Mouse (Mus musculus) intestine, embryonic 14.5 days (tissue): ENCODE data around the gene Dst. TPM values are rescaled to one million over a fixed set of nuclear protein-coding genes. Genes with fewer than 3 reads are reported as not detected.

Source experiments
- ATAC-seq: fragments of 200-750 bp; cut with Nextera tagmentation; replicated peaks from 2 replicates; pipeline ENCODE4 v1.8.0; 2017; ENCODE audit warnings: low read depth, moderate number of reproducible peaks, moderate TSS enrichment, moderate library complexity; ENCODE audit not compliant: low FRiP score, low TSS enrichment
- DNase-seq: peaks from one replicate; pipeline ENCODE4 v3.0.0-alpha.2; 2018; ENCODE audit warnings: low spot score
- H3K27ac ChIP-seq: fragments of 300-500 bp; sonication (generic); 2 replicates; pipeline ENCODE4 v1.5.1; 2014; ENCODE audit warnings: low read depth, mild to moderate bottlenecking, control low read depth
- H3K27me3 ChIP-seq: fragments of 300-500 bp; sonication (generic); replicated peaks from 2 replicates; pipeline ENCODE4 v1.6.1; 2014; ENCODE audit warnings: low read length, control low read depth; ENCODE audit not compliant: control insufficient read depth, insufficient read depth
- H3K36me3 ChIP-seq: fragments of 300-500 bp; sonication (generic); 2 replicates; pipeline ENCODE4 v1.6.1; 2014; ENCODE audit warnings: low read length, control low read depth; ENCODE audit not compliant: control insufficient read depth, insufficient read depth
- H3K4me1 ChIP-seq: fragments of 300-500 bp; sonication (generic); replicated peaks from 2 replicates; pipeline ENCODE4 v1.6.1; 2014; ENCODE audit warnings: low read length, control low read depth, mixed read lengths; ENCODE audit not compliant: control insufficient read depth, insufficient read depth
- H3K4me2 ChIP-seq: fragments of 300-500 bp; sonication (generic); 2 replicates; pipeline ENCODE4 v1.6.1; 2014; ENCODE audit warnings: low read length
- H3K4me3 ChIP-seq: fragments of 300-500 bp; sonication (generic); 2 replicates; pipeline ENCODE4 v1.5.1; 2014; ENCODE audit warnings: low read depth, low read length, control low read depth, mixed read lengths
- H3K9ac ChIP-seq: fragments of 300-500 bp; sonication (generic); 2 replicates; pipeline ENCODE4 v1.6.1; 2014; ENCODE audit warnings: mild to moderate bottlenecking, low read length
- H3K9me3 ChIP-seq: fragments of 300-500 bp; sonication (generic); 2 replicates; pipeline ENCODE4 v1.6.1; 2016; ENCODE audit warnings: low read length, control low read depth; ENCODE audit not compliant: control insufficient read depth
- WGBS: fragments of 180-500 bp; shearing (Covaris S2); extraction: QIAGEN DNeasy Blood & Tissue Kit; methylation state at CpG from one replicate; pipeline ENCODE4 v1.1.7; 2014; 5-methylcytosine and 5-hydroxymethylcytosine counted together
- polyA plus RNA-seq: library from polyadenylated mRNA; unstranded; fragments of >200 nt; fragmentation: Nextera tagmentation; extraction: Ambion mirVana; gene quantifications from 2 replicates; pipeline ENCODE4 v1.2.1, GENCODE M21; 2014

The Dst gene
- polyA plus RNA-seq, 1 experiment from 2014 or later, result 27.7 TPM

GRCm38 (mm10) chr1:34096923-34097322 lies 188.9 kb downstream of the Dst start:
- Histone ChIP-seq H3K4me3 (no peak overlapping the region), H3K36me3 (no peaks in the 10 kb centered on the region), H3K9me3 (no peaks in the 10 kb centered on the region), H3K27ac (no peak overlapping the region), H3K4me2 (no peak overlapping the region), H3K27me3 (no peaks in the 10 kb centered on the region), H3K9ac (no peak overlapping the region), H3K4me1 (no peaks in the 10 kb centered on the region)
- WGBS, result 43% methylated on average over 3 of the region's 3 CpGs
- no peak for ATAC-seq
- DNase-seq, result no peak

GRCm38 (mm10) chr1:34097640-34098039 lies 189.6 kb downstream of the Dst start:
- no peak overlapping the region for H3K9ac ChIP-seq

GRCm38 (mm10) chr1:34099439-34099838 lies 191.4 kb downstream of the Dst start:
- DNase-seq (no peak), ATAC-seq (no peak)
- 74% methylated on average over 3 of the region's 3 CpGs for WGBS
- Histone ChIP-seq H3K27me3 (no peaks in the 10 kb centered on the region), H3K9me3 (0 out of 2 replicates have a peak, but pooled peaks cover 2% of the 10 kb centered on the region), H3K36me3 (no peaks in the 10 kb centered on the region), H3K9ac (no peak overlapping the region), H3K4me1 (0 out of 2 replicates have a peak, but pooled peaks cover 7% of the 10 kb centered on the region), H3K27ac (no peak overlapping the region), H3K4me3 (no peak overlapping the region), H3K4me2 (no peak overlapping the region)

More at GRCm38 (mm10) chr1:34097640-34098039, 189.6 kb downstream of the Dst start:
- H3K4me2 ChIP-seq, result no peak overlapping the region
- H3K4me3 ChIP-seq, result no peak overlapping the region
- WGBS, result 73% methylated on average over 4 of the region's 4 CpGs
- H3K9me3 ChIP-seq, result 0 out of 2 replicates have a peak, but pooled peaks cover 2% of the 10 kb centered on the region
- no peak overlapping the region for H3K27ac ChIP-seq
- H3K27me3 ChIP-seq, result no peaks in the 10 kb centered on the region
- H3K36me3 ChIP-seq, result no peaks in the 10 kb centered on the region
- no peaks in the 10 kb centered on the region for H3K4me1 ChIP-seq
- DNase-seq (no peak), ATAC-seq (no peak)

- H3K36me3 ChIP-seq, result no peaks in the 10 kb centered on the region
- no peak overlapping the region for H3K9ac ChIP-seq
- no peak overlapping the region for H3K4me2 ChIP-seq
- 0 out of 2 replicates have a peak, but pooled peaks cover 2% of the 10 kb centered on the region for H3K9me3 ChIP-seq
- DNase-seq (no peak), ATAC-seq (no peak)
- WGBS, result 48% methylated on average over 4 of the region's 4 CpGs
- H3K4me1 ChIP-seq, result 0 out of 2 replicates have a peak, but pooled peaks cover 7% of the 10 kb centered on the region
- H3K27ac ChIP-seq, result no peak overlapping the region
- H3K27me3 ChIP-seq, result no peaks in the 10 kb centered on the region
- no peak overlapping the region for H3K4me3 ChIP-seq
Measured at GRCm38 (mm10) chr1:34100385-34100784, 192.4 kb downstream of the Dst start.

GRCm38 (mm10) chr1:34102604-34103003 lies 194.6 kb downstream of the Dst start:
- 94% methylated on average over 2 of the region's 2 CpGs for WGBS
- Histone ChIP-seq H3K27me3 (no peaks in the 10 kb centered on the region), H3K4me1 (0 out of 2 replicates have a peak, but pooled peaks cover 7% of the 10 kb centered on the region), H3K4me3 (no peak overlapping the region), H3K36me3 (no peaks in the 10 kb centered on the region), H3K4me2 (no peak overlapping the region), H3K27ac (no peak overlapping the region), H3K9ac (no peak overlapping the region), H3K9me3 (0 out of 2 replicates have a peak, but pooled peaks cover 2% of the 10 kb centered on the region)
- DNase-seq (no peak), ATAC-seq (no peak)

DNA sequence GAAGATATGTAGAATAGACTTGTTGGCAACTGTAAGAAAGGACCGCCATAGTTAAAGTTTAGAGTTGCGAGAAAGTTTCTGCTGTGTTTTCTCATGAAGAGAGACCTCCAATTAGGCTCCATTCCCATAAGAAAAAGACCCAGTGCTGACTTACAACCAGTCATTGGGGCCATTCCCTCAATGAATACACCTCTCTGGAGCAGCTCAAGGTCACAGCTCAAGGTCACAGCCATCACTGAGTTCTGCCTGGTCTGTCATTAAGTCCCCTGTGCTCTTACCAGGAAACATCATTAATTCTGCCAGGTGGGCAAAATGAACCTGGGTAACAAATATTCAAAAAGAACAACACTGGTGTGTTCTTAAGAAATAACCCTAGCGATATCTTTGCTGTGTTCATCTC lies 195.2 kb downstream of the Dst start:
- Histone ChIP-seq H3K9ac (no peak overlapping the region), H3K36me3 (no peaks in the 10 kb centered on the region), H3K27ac (no peak overlapping the region), H3K27me3 (no peaks in the 10 kb centered on the region), H3K4me3 (0 out of 2 replicates have a peak overlapping the region, but pooled peaks have one; percentile 13), H3K9me3 (0 out of 2 replicates have a peak, but pooled peaks cover 2% of the 10 kb centered on the region), H3K4me2 (peak overlapping the region; percentile 30), H3K4me1 (0 out of 2 replicates have a peak, but pooled peaks cover 7% of the 10 kb centered on the region)
- DNase-seq (no peak), ATAC-seq (no peak)
- 77% methylated on average over 3 of the region's 3 CpGs for WGBS

DNA sequence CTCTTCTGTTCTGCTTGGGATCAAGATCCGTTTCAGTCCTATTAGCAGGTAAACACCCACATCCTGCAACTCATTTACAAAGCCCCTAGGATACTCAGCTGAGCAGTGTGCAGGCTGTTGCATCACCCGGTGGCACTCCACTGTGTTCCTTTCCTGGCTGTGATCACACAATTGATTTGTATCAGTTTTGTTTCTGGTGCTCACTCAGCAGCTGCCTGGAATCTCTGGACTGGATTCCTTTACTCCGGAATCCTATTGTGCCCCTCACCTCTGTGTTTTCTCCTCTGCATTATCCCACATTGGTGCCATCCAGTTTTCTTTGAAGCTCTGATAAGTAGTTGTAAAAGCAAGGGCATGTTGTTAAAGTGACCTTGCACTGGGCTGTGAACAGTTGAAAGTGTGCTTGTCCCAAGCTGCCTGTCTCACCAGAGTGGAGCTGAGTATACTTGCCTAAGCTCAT lies 195.7 kb downstream of the Dst start:
- Histone ChIP-seq H3K27ac (no peak overlapping the region), H3K9ac (no peak overlapping the region), H3K4me2 (peak overlapping the region; percentile 30), H3K4me3 (peak overlapping the region; percentile 13; the same call in 1 of the 2 replicates), H3K4me1 (0 out of 2 replicates have a peak, but pooled peaks cover 7% of the 10 kb centered on the region), H3K27me3 (no peaks in the 10 kb centered on the region), H3K36me3 (no peaks in the 10 kb centered on the region), H3K9me3 (0 out of 2 replicates have a peak, but pooled peaks cover 2% of the 10 kb centered on the region)
- DNase-seq, result no peak
- WGBS, result 5% methylated on average over 3 of the region's 3 CpGs
- ATAC-seq, result peak; percentile 42; the same call in 1 of the 2 replicates

DNA sequence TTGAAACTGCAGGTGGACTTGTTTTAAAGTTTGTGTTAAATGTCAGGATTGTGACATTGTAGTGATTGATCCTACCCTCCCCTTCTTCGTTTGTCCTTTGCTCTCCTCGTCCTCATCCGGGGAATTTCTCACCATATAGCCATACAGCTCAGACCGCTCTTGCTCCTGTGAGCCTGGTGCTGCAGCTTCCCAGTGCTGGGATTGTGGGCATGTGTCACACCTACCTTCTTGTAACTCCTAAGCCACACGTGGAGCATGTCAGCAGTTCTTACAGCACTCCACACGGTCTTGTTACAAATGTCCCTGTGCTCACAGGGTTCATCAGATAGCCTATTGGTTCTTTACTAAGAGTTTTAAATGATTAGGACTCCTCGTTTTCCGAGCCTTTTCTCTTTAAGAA lies 196.8 kb downstream of the Dst start:
- Histone ChIP-seq H3K4me3 (no peak overlapping the region), H3K4me1 (0 out of 2 replicates have a peak, but pooled peaks cover 7% of the 10 kb centered on the region), H3K36me3 (no peaks in the 10 kb centered on the region), H3K27ac (no peak overlapping the region), H3K9me3 (0 out of 2 replicates have a peak, but pooled peaks cover 2% of the 10 kb centered on the region), H3K9ac (no peak overlapping the region), H3K4me2 (no peak overlapping the region), H3K27me3 (no peaks in the 10 kb centered on the region)
- ATAC-seq, result no peak; the same call in 1 of the 2 replicates
- WGBS, result 24% methylated on average over 8 of the region's 8 CpGs
- DNase-seq, result no peak

- DNase-seq (no peak), ATAC-seq (no peak)
- 26% methylated on average over 8 of the region's 8 CpGs for whole genome bisulfite sequencing
- H3K4me2 ChIP-seq, result no peak overlapping the region
- 0 out of 2 replicates have a peak, but pooled peaks cover 2% of the 10 kb centered on the region for H3K9me3 ChIP-seq
- no peaks in the 10 kb centered on the region for H3K36me3 ChIP-seq
- no peak overlapping the region for H3K9ac ChIP-seq
- no peaks in the 10 kb centered on the region for H3K27me3 ChIP-seq
- H3K4me3 ChIP-seq, result no peak overlapping the region
- 0 out of 2 replicates have a peak, but pooled peaks cover 7% of the 10 kb centered on the region for H3K4me1 ChIP-seq
- H3K27ac ChIP-seq, result no peak overlapping the region
Measured at GRCm38 (mm10) chr1:34106606-34107005, 198.6 kb downstream of the Dst start.
